Comparison of ENCODE assay signal across 19 mouse cellular contexts in genomic region chr2:73058344-73058743, GRCm38 (mm10).
A peak's percentile ranks its signal among the peaks of the same experiment; 100 is the strongest.
DNase-seq lines count a peak whose midpoint lies in the region; ATAC-seq and TF ChIP-seq lines count a peak whose summit lies in the region.
"Had no signal": no experiment of that assay in that cellular context is flagged by ENCODE, and none has a peak within 500 bp of the region (broad histone marks: within the 10 kb centered on the region; RNA-seq: fewer than 3 reads in every experiment).

No protein-coding gene starts in this region.

- WGBS in liver, embryonic 13.5 days (ENCODE audit: insufficient replicate concordance) = 74% methylated on average over 1 of the region's 1 CpGs
- WGBS in intestine, postnatal 0 days = 42% methylated on average over 1 of the region's 1 CpGs
- whole genome bisulfite sequencing in stomach, postnatal 0 days = 83% methylated on average over 1 of the region's 1 CpGs

- DNase-seq in liver, embryonic 13.5 days = no peak
- no peak for DNase-seq in liver
- no peak for DNase-seq in stomach, postnatal 0 days (ENCODE audit: low spot score)
- no peak for DNase-seq in Muller cell, postnatal 12 days (ENCODE audit: inconsistent ontology term)
- no peak for DNase-seq in adrenal gland, adult 8-10 months
- DNase-seq: adrenal gland, postnatal 10 days; cerebellum, adult 11-12 months; cerebellum, adult 9-10 months; cerebellum, postnatal 25 days; gastrocnemius, postnatal 10 days had no signal

- no peak for TF ChIP-seq CTCF in intestine, postnatal 0 days (IDR thresholded peaks at IDR 0.05; ENCODE audit: low read depth)
- TF ChIP-seq CTCF in stomach, postnatal 0 days (IDR thresholded peaks at IDR 0.05; ENCODE audit: low read depth) = no peak

- H3K4me2 ChIP-seq in liver, embryonic 13.5 days = peak overlapping the region; percentile 15; the same call in 1 of the 2 replicates
- H3K4me2 ChIP-seq in intestine, postnatal 0 days (replicated peaks; ENCODE audit: low read depth) = 0 out of 2 replicates have a peak overlapping the region, but pooled peaks have one; percentile 27
- peak overlapping the region; percentile 20; the same call in 1 of the 2 replicates for H3K4me2 ChIP-seq in stomach, postnatal 0 days (replicated peaks; ENCODE audit: low read depth)
- H3K4me2 ChIP-seq: embryonic facial prominence, embryonic 12.5 days; forebrain, embryonic 15.5 days; heart, embryonic 12.5 days; hindbrain, embryonic 14.5 days had no signal

- H3K9ac ChIP-seq in liver, embryonic 13.5 days = no peak overlapping the region
- no peak overlapping the region for H3K9ac ChIP-seq in intestine, postnatal 0 days (ENCODE audit: low read depth, low read length)
- no peak overlapping the region for H3K9ac ChIP-seq in stomach, postnatal 0 days (ENCODE audit: low read length)
- H3K9ac ChIP-seq: embryonic facial prominence, embryonic 12.5 days; forebrain, embryonic 15.5 days; heart, embryonic 12.5 days; hindbrain, embryonic 14.5 days had no signal

- H3K9me3 ChIP-seq in liver, embryonic 13.5 days (replicated peaks) = no peaks in the 10 kb centered on the region
- H3K9me3 ChIP-seq in intestine, postnatal 0 days (ENCODE audit: control insufficient read depth) = no peaks in the 10 kb centered on the region
- H3K9me3 ChIP-seq in stomach, postnatal 0 days (ENCODE audit: control insufficient read depth, low read length) = no peaks in the 10 kb centered on the region
- H3K9me3 ChIP-seq: embryonic facial prominence, embryonic 12.5 days; forebrain, embryonic 10.5 days; forebrain, embryonic 15.5 days had no signal

- no peak for TF ChIP-seq EP300 in stomach, postnatal 0 days (optimal IDR thresholded peaks at IDR 0.05)

- H3K36me3 ChIP-seq in liver, embryonic 13.5 days = no peaks in the 10 kb centered on the region
- H3K36me3 ChIP-seq in intestine, postnatal 0 days (ENCODE audit: control insufficient read depth, insufficient read depth) = no peaks in the 10 kb centered on the region
- H3K36me3 ChIP-seq in stomach, postnatal 0 days (ENCODE audit: control insufficient read depth, insufficient read depth, low read length) = no peaks in the 10 kb centered on the region
- H3K36me3 ChIP-seq: embryonic facial prominence, embryonic 12.5 days; forebrain, embryonic 10.5 days; forebrain, embryonic 15.5 days; heart, embryonic 12.5 days; hindbrain, embryonic 10.5 days had no signal

- H3K27ac ChIP-seq in liver, embryonic 13.5 days = 0 out of 2 replicates have a peak overlapping the region, but pooled peaks have one; percentile 6
- peak overlapping the region; percentile 72 for H3K27ac ChIP-seq in intestine, postnatal 0 days (ENCODE audit: low read depth, low read length)
- H3K27ac ChIP-seq in stomach, postnatal 0 days (replicated peaks) = no peak overlapping the region
- H3K27ac ChIP-seq: embryonic facial prominence, embryonic 12.5 days; forebrain, embryonic 10.5 days; forebrain, embryonic 15.5 days; hindbrain, embryonic 10.5 days; hindbrain, embryonic 14.5 days had no signal

- H3K4me3 ChIP-seq in liver, embryonic 13.5 days (replicated peaks) = no peak overlapping the region
- no peak overlapping the region for H3K4me3 ChIP-seq in intestine, postnatal 0 days (ENCODE audit: low read depth, low read length)
- no peak overlapping the region for H3K4me3 ChIP-seq in stomach, postnatal 0 days (ENCODE audit: low read depth, low read length)
- H3K4me3 ChIP-seq: embryonic facial prominence, embryonic 12.5 days; forebrain, embryonic 10.5 days; forebrain, embryonic 15.5 days; heart, embryonic 12.5 days; hindbrain, embryonic 10.5 days had no signal

- peaks cover 5% of the 10 kb centered on the region; the same call in 1 of the 2 replicates for H3K27me3 ChIP-seq in liver, embryonic 13.5 days
- no peaks in the 10 kb centered on the region for H3K27me3 ChIP-seq in intestine, postnatal 0 days (replicated peaks; ENCODE audit: control insufficient read depth, insufficient read depth, low read length)
- no peaks in the 10 kb centered on the region for H3K27me3 ChIP-seq in stomach, postnatal 0 days (ENCODE audit: control insufficient read depth, insufficient read depth, low read length)
- H3K27me3 ChIP-seq: CH12.LX; embryonic facial prominence, embryonic 12.5 days; forebrain, embryonic 15.5 days; heart, embryonic 12.5 days had no signal

- H3K4me1 ChIP-seq in liver, embryonic 13.5 days (replicated peaks) = peaks cover 31% of the 10 kb centered on the region
- no peaks in the 10 kb centered on the region for H3K4me1 ChIP-seq in intestine, postnatal 0 days (replicated peaks; ENCODE audit: control insufficient read depth, insufficient read depth, low read length)
- 0 out of 2 replicates have a peak, but pooled peaks cover 3% of the 10 kb centered on the region for H3K4me1 ChIP-seq in stomach, postnatal 0 days (replicated peaks; ENCODE audit: control insufficient read depth, insufficient read depth)
- H3K4me1 ChIP-seq: embryonic facial prominence, embryonic 12.5 days; forebrain, embryonic 15.5 days had no signal

- no peak for ATAC-seq in liver, embryonic 13.5 days (ENCODE audit: low read depth)
- peak; percentile 51; the same call in 1 of the 2 replicates for ATAC-seq in erythroid progenitor cell, adult 5-6 weeks (replicated peaks; ENCODE audit: low FRiP score, poor library complexity, severe bottlenecking)
- peak; percentile 84 for ATAC-seq in intestine, postnatal 0 days
- ATAC-seq in stomach, postnatal 0 days (ENCODE audit: low FRiP score, low TSS enrichment) = no peak
- ATAC-seq: forebrain, embryonic 15.5 days had no signal

Comparison
In these comparisons a context has a peak if more than half of its experiments do, and no peak if none do; other contexts are left out.
1. ATAC-seq: peak in erythroid progenitor cell, adult 5-6 weeks (single experiment) and intestine, postnatal 0 days (single experiment); none in liver, embryonic 13.5 days (single experiment) and stomach, postnatal 0 days (single experiment).
2. Peak in every context shown above with its lines, with median percentiles within 50 percentile points of each other: H3K4me2 ChIP-seq.